Mouse (Mus musculus) urinary bladder, adult 2 months (tissue): Measurements from ENCODE around the gene Nr4a2. TPM values are rescaled to one million over a fixed set of nuclear protein-coding genes. Genes with fewer than 3 reads are reported as not detected.

Experiments
- DNase-seq: peaks from one replicate; pipeline ENCODE4 v3.0.0; 2022; ENCODE audit warnings: low spot score
- polyA plus RNA-seq: library from polyadenylated mRNA; depleted of rRNA; stranded (reverse); fragments of >200 nt; gene quantifications from 2 replicates; pipeline ENCODE4 v1.2.3, GENCODE M21; 2012; rRNA removed

Gene Nr4a2
- 1.5 and 2.2 TPM in 2 replicates for polyA plus RNA-seq

DNA sequence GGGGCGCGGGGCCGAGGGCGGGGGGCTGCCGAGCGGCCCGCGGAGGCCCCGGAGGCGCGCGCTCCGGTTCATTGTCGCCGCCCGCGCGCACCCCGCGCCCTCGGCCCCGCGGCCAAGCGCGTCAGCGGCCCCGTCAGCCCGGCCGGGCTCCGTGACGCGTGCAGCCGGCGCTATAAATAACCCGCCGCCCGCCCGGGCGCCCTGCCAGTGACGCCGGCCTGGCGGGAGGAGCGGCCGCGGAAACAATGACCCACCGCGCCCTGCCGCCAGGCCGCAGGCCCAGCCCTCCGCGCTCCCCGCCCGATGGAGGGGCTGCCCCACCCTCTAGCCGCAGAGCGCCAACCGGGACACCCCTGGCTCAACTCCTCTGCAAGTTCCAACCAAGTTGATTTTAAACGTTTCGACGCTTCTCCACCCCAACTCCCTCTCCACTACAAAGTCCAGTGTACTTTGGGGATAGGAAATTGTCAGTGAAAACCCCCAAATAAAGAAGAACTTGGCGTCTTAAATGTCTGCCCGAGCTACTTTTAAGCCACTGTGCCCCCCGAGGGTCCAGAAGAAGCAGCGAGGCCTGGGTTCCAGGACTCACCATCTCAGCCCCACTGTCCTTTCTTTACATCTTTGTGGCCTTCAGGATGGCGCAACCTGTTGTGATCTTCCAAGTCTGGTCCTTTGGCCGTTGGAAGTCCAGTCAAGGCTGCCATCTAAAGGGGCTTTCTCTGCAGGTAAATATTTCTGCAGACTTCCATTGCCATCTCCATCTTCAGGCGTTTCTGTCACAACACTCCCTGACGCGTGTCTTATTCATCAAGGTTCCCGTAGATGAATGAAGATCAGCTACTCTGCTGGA is at the start of gene Nr4a2:
TSS of gene Nr4a2 (minus strand) at position 13 of the 850 bp plus-strand sequence.
- peak; percentile 86 for DNase-seq

DNA sequence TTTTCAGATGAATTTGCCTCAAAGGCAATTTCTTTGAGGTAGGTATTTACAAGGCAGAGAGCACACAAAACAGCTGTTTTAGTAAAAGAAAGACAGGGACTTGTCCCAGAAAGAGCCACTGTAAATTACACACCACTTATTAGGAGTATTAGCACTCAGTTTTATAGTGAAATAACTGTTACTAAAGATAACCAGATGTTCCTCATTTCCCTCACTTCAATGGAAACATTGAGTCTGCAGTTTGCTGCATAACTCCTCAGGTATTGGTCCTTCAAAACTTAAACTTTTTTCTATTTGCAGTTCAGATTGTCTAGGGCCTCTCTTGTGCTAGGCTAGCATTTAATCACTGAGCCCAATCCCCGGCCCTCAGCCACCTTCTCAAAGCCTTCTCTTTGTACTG is 41.6 kb upstream of the Nr4a2 start:
- no peak for DNase-seq

DNA sequence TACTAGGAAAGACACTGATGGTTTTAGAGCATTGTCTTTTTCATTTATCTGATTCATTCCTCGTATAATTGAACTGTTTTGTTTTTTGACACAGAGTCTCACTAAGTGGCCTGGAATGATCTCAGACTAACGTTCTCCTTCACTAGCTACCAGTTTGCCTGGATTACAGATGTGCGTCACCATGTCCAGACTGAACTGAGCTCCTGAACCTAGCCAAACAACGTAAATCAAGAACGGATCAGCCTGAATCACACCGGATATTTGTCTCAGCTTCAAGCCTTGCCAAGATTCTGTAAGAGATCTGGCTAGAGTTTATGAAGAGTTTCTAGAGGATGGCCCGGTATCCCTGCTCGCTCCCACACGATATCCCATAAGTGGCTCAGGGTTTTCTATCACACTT is 33.0 kb upstream of the Nr4a2 start:
- no peak for DNase-seq

DNA sequence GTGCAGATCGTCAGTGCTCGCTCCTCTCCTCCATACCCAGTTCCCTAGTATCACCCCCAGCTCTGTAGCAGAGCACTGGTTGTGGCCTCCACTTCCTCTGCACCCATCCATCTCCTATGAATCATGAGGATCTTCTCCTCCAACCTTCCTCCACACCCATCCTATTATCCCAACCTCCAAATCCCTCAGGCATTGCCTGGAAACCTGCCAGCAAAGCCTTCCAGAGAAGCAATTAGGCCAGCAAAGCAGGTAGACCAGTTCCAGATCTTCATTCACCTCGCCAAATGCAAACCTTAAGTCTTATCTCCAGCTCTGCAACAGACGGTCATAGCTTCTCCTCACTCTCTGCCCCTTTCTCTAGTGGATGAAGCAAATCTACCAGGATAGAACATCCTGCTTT is 26.0 kb upstream of the Nr4a2 start:
- DNase-seq: no peak

DNA sequence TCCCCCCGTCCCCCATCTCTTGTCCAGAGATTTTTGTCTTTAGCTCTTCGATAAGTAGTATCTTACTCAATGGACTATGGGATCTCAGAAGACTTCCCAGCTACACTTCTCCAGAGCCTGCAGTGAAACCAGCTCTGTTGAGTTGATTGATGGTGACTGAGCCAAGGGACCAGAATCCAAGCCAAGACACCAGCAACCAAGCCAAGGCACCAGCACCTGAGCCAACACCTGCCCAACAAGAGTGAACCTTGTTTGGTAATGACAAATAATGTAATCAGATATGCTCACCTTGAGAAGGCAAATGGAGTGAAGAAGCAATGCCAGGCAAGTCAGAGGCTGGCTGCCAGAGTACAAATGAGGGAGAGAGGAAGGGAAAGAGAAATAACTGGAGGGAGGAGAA is 24.4 kb upstream of the Nr4a2 start:
- no peak for DNase-seq

DNA sequence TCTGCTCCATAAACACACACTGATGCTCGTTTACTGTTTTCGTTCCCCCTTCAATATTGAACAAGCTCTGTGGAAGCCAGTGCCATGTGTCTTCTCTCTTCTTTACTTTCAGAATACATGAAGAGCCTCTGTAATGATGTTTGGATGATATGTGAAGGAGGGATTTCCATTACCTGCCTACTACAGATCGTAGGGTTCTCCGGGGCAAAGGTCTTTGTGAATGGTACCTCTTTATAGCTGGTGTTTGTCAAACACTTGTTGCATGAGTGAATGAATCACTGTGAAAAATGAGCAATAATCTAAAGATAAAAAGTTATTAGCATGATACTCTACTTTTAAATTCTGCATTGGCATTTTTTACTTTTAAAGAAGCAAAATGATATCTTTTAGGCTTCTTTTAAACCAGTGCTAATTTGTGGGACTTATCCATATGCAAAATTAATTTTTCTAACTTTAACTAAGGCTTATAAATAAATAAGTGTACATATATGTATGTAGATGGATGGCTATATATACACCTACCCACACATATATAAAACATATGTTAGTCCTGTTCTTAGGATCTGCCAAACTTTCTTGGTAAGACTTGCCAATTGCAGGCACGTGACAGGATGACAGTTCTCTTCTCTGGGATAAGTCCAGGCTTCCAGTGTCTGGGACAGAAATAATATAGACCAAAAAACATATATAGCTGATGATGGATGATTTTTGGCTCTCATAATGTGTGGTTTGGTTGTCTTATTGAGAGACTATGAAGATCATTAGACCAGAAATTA is 22.0 kb upstream of the Nr4a2 start:
- no peak for DNase-seq

DNA sequence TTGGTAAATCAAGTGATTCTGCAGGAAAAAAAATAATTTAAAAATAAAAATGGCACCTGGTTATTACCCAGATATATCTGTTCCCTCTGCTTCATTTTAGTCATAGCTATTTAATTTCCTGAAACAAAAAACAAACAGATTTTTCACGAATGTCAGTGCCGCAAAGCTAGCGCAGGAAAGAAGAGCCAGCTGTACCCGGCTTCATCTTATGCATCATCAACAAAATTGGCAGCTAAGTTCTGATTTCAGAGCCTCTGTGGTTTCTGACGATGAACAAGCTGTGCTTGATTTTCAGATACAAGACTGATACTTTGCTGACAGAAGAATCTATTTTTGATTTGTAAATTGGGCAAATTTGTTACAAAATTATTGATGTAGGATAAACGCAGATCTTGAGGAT is 14.8 kb upstream of the Nr4a2 start:
- no peak for DNase-seq

DNA sequence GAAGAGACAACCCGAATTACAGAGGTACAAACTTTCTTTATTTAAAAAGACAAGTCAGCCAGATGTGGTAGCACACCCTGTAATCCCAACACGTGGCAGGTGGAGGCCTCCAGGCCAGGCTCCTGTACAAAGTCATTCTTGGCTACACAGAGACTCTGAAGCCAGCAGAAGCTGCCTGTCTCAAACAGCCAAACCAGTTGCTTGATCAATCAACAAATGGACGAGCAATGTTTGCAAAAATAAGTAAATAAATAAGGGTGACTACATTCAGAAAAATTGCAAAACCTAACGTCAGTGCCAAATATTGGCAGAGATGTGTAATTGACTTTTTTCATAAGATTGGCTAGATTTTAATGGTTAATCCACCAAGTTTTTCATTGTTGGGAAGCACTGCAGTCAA is 3.7 kb upstream of the Nr4a2 start:
- DNase-seq: no peak

DNA sequence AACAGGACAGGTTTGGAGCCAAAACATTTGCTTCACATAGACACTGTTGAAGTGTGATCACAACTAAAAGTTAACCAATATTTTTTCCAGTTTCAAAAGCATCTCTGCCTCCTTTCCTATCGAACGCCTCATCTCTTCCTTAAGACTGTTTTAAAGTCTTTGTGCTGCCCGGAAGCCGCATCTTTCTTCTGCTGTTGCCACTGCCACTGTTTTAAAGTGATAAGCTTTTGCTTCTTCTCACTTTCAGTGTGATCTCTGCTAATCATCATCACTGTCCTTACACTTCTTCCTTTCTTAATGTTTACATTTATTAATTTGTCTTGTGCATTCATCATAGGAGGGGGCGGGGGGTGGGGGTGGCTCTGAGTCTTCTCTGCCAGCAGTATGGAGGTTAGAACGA is 2.1 kb upstream of the Nr4a2 start:
- no peak for DNase-seq

DNA sequence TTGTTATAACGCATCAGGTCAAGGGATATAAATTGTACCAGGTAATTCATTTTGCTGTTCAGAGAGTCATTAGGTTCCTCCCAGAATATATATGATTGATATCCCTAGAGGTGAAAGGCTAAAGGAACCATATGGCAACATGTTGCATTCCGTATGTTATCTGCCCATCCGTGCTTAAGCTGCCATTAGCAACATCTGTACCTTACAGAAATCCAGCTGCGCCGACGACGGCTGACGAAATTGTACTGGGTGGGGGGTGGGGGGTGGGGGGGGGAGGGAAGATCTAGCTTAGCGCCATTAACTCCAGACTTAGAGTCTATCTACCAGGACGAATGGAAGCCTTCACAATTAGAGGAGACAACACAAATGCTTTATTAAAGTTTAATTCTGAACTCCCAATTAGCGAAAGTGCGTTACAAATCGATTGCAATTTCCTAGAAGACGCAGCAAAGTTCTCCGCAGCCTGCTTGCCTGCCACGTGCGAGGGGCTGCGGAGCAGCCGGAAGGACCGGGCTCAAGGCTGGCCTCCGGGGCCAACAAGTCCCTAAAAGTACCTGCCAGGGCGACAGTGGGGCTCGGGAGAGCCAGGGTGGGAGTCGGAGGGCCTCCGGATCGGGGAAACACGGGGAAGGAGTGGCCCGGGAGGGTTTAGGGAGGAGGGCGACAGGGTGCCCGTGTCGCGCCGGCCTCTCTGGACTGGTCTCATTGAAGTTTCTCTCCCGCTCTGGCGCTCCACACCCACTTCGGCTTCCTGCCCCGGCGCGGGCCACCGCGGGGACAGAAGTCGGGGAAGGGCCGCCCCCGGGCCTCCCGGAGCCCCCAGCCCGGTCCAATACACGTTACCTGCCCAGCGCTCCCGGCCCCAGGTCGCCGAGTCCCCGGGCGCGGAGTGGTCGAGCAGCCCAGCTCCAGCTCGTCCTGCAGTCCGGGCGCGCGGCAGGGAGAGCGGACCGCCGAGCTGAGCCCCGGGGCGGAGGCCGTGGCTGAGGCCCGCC is 520 bp downstream of the Nr4a2 start:
- DNase-seq: peak; percentile 64

DNA sequence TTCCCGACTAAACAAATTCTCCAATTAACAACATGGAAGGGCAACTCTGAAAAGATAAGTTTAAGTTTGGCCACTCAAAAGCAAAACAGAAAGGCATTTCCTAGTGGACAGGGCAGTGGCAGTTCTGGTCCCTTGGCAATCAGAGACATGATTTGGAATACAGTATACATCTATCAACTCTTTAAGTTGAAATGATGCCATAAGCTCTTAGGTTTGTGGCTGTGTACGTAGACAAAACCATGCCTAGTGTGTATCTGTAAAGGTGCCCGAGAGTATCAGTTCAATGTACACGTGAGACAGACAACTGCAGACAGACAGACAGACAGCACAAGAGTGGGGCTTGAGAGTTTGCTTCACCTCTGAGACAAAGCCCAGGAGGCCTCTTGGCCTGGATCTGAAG is 2.7 kb downstream of the Nr4a2 start:
- DNase-seq: no peak

DNA sequence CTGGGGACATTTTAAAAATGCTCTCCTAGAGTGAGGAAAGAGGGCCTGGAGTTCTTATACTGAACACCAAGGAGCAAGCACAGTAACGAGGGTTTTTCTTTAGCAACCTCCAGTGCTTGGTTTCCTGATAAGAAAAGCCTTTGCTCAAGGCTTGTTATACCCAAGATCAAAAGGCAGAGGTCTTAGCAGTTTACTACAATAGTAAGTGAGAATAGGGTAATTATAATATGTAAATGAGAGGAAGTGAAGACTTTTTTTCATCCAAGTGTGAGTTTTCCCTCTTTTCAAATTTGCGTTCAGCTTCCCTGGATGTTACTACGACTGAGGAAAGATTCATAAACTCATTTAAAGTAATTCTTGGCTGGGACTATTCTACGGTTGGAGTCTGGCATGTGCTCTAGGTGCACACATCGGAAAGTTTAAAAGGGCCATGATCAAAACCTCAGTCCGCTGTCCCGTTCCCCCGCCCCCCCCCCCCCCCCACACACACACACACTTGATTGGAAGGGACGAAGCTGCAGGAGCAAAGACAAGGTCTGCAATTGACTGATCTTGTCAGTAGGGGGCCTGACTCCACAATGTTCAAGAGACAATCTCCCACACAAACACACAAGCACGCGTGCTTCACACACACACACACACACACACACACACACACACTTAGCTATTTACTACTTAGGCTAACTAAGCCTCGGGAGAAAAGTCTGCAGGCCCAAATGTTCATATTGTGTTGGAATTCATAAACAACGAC is 6.4 kb downstream of the Nr4a2 start:
- no peak for DNase-seq

DNA sequence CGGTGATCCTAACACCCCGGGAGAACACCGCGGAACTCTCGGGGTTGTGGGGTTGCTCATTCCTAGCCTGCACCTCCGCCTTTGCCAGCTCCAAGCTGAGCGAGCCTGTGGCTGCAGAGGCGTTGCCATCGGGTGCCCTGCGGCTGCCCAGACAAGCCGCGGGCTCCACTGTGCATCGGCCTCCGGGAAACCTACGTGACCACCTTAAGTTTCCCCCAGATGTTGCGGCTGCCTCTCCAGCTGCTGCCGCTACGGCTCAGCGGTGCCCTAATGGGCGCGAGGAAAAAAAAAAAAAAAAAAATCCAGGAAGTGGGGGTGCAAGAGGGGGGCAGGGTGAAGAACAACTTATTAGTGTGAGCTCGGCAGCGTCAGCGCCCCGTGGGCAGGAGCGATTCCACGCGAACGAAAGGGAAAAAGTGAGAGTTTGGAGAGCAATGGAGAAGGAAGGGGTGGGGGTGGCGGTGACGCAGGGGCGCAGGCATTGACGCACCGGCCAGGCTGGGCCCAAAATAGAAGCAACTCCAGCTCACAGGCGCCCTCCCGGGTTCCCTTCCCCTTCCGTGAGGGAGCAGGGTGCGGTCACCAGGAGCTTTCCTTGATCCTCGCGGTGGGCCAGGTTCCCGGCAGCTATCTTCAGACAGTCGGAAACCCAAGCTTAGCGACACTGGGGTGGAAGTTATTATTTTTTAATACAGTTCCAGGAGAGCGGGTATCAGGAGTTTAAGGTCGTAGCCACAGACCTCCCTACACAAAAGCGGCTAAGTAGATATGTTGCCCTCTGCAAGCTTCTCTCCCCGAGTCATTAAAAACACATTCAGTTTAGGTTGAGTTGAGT is 7.2 kb downstream of the Nr4a2 start:
- peak; percentile 68 for DNase-seq

DNA sequence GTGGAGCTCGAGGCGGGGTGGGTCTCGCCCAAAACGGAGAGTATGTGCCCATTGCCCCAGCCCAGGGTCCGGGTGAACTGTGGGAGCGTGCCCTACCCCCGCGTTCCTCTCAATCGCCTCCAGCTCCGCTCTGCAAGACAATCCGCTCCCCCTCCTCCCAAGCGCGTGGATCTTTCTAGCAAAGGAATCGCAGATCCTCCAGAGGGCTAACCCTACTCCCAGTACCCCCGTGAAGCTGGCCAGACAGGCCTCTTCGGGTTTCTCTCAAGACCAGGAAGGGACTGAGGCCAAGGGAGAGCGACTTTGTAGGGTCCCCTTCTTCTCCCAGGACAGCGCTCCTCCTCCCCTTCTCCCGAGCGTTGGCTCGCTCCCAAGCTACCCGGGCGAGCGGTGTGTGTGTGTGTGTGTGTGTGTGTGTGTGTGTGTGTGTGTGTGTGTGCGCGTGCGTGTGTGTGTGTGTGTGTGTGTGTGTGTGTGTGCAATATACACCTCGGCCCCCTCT is 7.9 kb downstream of the Nr4a2 start:
- peak; percentile 45 for DNase-seq

DNA sequence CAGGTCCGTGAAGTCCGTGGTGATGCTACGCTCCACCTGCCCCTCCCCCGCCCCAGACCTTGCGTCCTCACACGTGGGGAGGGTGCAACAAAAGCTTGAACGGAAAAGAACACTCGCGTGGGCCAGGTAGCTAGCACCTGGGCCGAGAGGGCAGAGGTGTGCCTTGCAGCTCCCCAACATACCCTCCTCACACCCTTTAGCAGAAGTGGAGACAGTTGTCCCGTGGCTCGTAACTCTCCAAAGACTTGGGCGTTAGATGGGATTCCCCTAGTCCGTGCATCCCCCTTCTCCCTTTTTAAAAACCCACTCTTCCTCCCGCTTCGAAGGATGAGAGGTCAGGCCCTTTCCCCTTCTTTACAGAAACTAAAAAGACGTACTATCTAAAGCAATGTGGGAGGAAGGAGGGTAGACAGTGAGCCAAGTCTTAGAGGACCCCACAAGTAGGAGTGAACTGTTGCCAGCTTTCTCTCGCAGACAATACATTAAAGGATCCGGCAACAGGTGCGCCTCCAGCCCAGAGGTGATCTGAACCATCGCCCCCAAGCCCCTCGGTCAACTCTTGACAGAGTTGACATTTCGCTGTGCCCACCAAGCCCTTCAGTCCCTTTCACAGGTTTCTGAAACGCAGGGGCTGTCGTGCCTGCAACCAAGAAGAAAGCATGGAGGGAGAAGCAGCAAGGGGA is 8.5 kb downstream of the Nr4a2 start:
- DNase-seq: no peak

DNA sequence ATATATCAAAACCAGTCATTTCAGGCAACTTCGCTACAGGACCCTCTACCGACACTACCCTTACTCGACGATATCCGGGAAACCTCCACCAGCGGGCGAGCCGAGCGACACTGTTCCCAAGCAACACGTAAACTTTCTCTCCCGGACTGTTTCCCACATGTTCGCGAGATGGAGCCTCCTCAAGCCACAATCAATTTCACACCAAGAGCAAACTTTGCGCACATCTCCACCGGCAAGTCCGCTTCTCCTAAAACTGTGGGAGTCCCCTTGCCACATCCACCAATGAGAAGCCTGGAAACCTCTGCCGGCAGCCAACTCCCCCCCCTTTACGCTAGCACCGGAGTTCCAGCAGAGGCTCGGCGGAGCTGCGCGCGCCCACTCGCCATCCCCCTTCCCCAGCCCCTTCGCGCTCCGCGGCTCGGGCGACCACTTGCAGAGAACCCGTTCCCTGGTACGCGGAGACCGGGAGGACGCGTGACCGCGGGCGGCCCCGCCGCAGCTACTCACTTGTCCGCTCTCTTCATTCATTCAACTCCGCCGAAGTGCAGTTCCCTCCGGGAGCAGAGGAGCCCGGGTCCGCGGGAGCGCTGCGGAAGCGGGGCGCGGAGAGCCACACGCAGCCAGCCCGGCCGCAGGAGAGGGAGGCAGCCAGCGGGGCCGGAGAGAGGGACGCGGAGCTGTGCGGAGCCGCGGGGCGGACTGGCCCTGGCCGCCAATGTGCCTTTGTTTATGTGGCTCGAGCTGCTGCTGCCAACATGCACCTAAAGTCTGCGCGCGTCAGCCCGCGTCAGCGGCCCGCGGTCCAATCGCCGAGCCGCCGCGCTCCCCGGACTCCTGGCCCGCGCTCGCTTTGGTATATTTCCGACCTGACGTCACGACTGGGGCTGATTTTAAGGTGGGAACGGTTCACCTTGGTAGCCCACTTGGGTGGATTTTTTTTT is 9.3 kb downstream of the Nr4a2 start:
- DNase-seq: peak; percentile 70

DNA sequence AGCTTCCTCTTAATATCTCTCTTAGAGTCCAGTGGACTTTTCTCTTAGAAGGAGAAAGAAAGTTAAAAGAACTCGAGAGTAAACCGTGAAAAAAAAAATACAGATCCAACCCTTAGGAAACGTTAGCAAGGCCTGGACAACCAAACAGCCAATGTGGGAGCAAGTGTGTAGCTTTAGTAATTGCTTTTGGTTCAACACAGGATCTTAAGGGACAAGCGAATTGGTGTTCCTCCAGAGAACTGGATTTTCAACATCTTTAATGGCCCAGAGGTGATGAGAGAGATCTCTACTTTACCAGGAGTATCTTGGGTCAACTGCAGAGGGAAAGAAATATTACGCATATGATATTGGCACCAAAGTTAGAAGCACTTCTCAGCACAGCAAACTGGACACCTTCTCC is 10.4 kb downstream of the Nr4a2 start:
- DNase-seq: no peak

DNA sequence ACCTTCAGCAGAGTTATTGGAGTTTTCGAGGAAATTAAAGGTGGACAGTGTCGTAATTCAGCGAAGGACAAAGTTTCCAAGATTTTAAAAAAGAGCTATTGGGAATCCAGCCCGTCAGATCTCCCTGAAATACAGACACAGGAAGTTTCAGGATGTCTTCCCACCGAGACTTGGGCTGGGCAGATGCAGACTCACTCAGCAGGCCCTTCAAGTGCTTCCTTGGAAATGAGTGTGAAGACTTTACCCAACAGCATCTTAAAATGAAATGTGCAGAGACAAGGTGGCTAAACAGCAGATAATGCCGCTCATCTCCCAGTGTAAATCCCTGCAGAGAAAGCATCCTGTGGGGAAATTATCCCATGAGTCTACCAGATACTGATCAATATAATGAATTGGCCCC is 10.9 kb downstream of the Nr4a2 start:
- no peak for DNase-seq
